Mouse (Mus musculus) gastrocnemius, postnatal 4 days (tissue): ENCODE data around the gene Sbk3. TPM values are rescaled to one million over a fixed set of nuclear protein-coding genes. Genes with fewer than 3 reads are reported as not detected.

Experiments used
- DNase-seq, 2 experiments: peaks; one replicate each; pipeline ENCODE4 v3.0.0; 2021 to 2022; ENCODE audit warnings: low spot score in 2 of 2, mixed read lengths in 2 of 2
- total RNA-seq, 2 experiments: library from RNA; stranded (reverse); gene quantifications; 2 replicates each; pipeline ENCODE4 v1.2.3; 2021

Sbk3 gene
- total RNA-seq, 2 experiments from 2014 or later = 0.13 TPM; not detected in 1

DNA sequence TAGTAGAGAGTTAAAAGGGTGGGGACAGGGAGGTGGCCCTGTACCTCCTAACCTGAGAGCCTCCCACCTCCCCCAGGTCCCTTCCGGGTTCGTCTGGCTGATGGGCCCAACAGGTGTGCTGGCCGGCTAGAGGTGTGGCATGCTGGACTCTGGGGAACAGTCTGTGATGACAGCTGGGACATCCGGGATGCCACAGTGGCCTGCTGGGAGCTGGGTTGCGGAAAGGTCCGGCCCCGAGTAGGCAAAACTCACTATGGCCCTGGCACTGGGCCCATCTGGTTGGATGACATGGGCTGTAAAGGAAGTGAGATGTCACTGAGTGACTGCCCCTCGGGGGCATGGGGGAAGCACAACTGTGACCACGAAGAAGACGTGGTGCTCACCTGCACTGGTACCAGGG, 34.1 kb downstream of the Sbk3 start:
- DNase-seq = no peak

DNA sequence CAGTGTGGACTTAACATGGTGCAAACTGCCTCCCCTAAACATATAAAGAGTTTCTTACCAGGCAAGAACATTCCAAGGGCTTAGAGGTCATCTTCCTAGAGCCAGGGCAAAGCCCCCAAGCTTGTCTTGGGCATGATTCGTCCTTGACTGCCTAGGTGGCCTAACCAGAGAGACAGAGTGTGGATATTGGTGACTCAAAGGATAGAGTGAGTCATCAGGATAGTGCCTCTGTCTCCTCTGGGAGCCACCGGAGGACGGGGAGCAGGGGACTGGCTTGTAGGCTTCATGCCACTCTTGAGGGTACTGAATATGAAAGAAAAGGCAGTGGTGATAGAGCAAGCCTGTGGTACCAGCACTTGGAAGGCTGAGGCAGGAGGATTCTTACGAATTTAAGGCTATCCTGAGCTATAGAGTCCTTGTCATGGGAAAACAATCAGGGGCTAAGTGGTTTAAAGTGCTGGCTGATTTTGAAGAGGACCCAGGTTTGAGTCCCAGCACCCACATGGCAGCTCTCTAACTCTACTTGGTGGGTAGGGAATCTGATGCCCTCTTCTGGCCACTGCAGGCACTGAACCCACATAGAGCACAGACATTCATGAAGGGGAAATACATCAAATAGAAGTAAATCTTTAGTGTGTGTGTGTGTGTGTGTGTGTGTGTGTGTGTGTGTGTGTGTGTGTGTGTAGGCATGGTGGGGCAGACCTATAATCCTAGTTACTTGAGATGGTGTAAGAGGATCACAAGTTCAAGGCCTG, 36.6 kb downstream of the Sbk3 start:
- no peak for DNase-seq

DNA sequence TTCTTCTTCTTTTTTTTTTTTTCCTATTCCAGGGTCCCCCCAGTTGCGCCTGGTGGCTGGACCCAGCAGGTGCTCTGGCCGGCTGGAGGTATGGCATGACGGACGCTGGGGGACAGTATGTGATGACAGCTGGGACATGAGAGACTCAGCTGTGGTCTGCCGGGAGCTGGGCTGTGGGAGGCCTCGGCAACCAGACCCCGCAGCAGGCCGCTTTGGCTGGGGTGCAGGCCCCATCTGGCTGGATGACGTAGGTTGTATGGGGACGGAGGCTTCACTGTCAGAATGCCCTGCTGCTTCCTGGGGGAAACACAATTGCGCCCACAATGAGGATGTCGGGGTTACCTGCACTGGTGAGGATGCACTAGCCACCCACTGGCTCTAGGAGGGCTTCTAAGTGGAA, 37.9 kb downstream of the Sbk3 start:
- peak in 1 of 2 experiments; percentile 27 for DNase-seq

DNA sequence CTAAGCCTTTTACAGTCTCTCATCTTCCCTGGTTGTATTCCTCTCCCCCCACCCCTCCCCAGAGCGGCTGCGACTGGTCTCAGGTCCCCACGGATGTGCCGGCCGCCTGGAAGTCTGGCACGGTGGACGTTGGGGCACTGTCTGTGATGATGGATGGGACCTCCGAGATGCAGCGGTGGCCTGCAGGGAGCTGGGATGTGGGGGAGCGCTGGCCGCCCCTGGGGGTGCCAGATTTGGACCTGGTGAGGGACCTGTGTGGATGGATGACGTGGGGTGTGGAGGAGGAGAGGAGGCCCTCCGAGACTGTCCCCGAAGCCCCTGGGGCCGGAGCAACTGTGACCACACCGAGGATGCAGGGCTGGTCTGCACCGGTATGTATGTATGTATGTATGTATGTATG, 42.6 kb downstream of the Sbk3 start:
- DNase-seq = no peak

DNA sequence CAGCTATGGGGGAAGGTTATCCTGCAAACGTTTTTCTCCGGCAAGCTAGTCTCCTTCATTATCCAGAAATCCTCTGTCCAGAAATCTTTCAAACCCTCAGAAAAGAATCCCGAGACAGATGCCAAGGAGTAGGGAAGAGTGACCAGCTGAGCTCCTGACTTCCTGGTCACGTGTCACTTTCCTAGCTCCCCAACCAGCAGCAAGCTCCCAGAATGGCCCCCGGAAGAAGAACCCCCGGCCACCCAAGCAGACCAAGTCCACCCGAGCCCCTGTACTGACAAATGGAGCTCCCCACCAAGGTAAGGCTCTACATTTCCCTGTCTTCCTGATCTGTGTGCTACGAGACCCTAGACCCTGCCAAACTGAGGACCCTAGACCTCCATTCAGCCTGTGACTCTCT, 43.3 kb downstream of the Sbk3 start:
- DNase-seq = no peak

DNA sequence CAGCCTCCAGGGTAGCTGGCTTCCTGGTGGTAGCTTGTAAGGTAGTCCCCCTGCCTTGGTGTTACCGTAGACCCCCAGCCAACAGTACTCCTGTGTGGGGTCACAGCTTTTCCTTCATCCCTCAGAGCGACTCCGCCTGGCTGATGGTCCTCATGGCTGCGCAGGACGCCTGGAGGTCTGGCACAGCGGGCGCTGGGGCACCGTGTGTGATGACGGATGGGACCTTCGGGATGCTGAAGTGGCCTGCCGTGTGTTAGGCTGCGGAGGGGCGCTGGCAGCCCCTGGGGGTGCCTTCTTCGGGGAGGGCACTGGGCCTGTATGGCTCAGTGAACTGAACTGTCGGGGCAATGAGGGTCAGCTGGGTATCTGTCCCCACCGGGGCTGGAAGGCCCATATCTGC, 44.1 kb downstream of the Sbk3 start:
- no peak for DNase-seq

DNA sequence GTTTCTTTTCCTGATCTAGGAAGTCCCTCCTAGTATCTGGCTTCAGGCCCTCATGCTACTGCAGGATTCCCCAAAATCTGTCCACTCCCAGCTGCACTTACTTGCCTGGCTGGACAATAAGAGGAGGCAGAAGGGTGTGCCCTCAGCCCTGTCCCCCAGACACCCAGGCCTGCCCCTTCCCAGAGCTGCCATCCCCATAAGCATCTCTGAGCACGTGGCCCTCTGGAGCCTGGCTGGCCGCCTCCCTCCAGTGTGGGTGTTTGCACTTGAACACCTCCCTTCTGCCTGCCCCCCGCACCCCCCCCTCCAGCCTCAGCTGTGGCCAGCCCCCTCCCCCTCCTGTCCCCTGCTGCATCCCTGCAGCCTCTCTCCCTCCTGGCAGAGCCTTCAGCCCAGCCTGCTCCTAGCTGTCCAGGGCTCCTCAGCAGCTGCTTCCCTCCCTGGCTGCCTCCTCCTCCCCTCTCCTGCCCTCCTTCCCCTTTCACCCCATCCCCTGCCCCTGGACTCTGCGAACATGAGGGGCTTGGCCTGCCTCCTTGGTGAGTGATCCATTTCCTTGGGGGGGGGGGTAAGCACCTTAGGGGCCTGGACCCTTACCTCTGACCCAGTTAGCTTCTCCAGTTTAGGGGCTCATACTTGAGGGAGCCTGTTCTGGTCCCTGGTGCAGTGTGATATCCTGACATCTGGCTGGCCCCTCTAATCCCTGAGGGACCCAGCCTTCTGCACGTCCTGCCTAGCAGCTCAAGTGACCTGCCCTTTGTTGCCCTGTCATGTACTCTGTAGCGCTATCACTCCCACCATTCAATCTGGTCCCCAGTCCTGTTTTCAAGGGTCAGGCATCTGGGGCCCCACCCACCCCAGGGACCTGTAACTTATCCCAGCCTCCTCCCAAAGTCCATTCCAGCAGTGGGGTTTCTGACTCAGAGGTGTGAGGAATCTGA, 45.3 kb downstream of the Sbk3 start, which contains the start of gene Ssc5d:
Gene Ssc5d (plus strand): TSS at position 345 of the 941 bp plus-strand sequence.
- peak in 1 of 2 experiments; percentile 82 for DNase-seq

DNA sequence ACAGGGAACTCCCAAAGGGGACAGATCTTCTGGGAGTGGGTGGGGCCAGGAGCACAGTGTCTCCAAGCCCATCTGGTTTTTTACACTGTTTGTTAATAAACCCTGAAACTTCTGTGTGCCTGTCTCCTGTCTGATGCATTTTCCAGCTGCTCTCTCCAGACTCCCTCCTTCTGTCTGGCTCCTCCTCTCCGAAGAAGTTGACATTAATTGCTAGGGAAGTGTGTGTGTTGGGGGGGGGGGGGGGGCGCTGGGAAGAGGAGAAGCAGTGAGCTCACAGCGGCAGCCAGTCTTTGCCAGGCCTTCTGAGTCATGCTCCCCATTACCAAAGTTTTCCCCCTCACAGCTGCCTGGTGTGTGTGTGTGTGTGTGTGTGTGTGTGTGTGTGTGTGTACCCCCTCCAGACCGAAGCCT, 46.1 kb downstream of the Sbk3 start:
- peak in 1 of 2 experiments; percentile 70 for DNase-seq

DNA sequence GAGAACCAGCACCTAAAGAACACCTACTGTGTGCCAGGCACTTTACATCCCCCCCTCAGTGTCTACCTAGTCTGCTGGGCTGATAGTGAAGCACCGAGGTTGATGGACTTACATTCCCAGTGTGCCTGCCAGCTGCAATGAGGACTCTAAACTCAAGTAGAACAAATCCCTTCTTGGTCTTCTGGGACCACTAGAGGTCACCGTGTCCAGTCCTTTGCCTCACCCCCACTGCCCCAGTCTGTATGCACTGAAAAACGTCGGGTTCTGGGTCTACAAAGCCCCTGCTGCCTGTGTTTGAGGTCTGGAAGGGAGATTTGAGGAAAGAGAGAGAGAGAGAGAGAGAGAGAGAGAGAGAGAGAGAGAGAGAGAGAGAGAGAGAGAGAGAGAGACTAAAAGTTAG, 46.5 kb downstream of the Sbk3 start:
- DNase-seq = no peak

DNA sequence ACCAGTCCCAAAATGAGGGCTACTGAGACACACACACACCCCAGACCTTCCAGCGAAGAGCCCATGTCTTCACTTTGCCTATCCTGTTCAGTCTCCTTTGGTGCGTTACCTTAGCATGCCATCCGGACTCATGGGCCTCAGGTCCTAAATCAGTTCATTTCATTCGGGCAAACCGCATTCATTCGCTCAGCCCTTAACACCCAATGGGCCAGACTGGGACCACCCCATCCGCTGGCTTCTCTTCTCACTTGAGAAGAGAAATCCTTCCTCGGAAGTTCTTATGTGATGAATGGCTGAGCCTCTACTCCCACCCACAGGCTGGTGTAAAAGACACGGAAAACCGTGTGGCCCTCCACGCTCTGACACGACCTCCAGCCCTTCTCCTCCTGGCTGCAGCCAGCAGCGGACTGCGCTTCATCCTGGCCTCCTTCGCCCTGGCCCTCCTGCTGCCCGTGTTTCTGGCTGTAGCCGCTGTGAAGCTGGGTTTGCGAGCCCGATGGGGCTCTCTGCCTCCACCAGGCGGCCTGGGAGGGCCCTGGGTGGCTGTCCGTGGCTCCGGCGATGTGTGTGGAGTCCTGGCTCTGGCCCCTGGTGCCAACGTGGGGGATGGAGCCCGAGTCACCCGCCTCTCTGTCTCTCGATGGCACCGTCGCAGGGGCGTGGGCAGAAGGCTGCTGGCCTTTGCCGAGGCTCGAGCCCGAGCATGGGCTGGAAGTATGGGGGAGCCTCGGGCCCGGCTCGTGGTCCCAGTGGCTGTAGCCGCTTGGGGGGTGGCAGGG, 47.2 kb downstream of the Sbk3 start:
- DNase-seq = peak; percentile 61 to 77

DNA sequence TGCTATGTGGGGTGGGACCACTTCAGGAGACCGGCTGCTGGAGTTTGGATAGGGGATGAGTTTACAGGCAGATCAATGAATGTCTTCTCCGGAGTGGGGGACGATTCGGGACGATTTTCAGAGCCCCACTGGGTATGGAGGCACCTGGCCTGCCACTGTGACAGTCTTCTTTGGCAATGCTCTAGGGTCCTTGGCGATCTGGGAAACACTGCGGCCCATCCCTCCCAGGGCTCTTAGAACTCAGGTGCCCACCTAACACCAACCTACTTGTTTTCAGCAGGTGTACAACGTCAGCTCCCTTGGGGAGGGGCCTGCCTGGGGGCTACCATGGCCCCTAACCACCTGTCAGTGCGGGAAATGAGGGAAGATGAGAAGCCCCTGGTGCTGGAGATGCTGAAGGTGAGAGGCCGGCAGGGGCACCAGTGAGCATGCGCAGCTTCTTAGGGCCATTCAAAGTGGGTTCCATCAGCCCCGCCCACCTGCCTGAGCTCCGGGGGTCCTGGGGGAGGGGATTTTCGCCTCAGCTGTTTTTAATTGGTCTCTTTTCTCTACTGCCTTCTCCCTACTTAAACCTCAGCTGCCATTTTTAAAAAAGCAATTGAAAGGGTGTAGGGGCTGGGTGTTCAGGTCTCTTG, 47.9 kb downstream of the Sbk3 start:
- no peak for DNase-seq

DNA sequence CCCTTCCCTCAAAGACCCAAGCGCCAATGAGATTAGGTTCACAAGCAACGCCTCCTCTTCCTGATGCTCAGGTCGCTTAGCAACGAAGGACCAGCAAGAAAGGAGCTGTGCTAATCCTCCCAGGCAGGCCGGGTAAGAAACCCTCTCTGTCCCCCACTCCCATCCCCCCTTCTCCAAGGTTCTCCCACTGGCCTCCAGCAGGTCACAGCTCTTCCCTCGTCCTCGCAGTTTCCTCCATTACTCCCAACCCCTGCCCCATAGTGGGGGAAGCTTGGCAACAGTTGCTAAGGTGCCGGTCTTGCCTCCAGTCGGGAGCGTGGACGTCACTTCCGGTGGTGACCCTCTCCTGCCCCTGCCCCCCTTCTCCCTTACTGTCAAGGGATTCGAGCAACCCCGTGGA, 48.5 kb downstream of the Sbk3 start:
- no peak for DNase-seq

DNA sequence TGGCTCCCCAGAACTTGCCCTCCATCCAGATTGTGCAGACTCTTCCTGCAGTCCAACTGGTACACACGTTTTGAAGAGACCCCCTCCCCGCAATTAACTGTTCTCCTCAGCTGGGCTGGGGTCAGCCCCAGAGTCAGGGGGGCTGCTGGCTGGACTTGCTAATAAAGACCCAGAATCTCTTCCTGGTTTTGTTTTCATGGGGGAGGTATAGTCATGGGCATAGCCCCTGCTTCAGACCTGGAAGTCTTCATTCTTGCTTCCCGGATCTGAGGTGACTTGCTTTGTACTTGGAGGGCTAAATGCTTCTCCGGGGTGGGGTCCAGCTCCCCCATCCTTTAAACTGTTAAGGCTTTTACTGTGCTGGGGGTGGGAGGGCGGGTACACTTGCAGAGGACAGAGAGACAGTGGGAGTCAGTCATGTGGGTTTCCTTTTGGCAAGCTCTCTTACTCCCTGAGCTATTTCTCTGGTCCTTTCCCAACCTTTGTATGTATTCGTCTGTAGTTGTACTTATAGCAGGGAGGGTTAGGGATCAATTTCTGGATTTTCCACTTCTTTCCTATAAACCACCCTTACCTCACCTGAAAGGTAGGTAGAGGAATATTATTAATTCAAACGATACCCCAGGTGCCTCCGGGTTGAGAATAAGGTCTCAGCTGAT, 49.0 kb downstream of the Sbk3 start, which contains the start of gene Nat14:
Gene Nat14 (plus strand): TSS at position 205 of the 659 bp plus-strand sequence.
- no peak for DNase-seq

DNA sequence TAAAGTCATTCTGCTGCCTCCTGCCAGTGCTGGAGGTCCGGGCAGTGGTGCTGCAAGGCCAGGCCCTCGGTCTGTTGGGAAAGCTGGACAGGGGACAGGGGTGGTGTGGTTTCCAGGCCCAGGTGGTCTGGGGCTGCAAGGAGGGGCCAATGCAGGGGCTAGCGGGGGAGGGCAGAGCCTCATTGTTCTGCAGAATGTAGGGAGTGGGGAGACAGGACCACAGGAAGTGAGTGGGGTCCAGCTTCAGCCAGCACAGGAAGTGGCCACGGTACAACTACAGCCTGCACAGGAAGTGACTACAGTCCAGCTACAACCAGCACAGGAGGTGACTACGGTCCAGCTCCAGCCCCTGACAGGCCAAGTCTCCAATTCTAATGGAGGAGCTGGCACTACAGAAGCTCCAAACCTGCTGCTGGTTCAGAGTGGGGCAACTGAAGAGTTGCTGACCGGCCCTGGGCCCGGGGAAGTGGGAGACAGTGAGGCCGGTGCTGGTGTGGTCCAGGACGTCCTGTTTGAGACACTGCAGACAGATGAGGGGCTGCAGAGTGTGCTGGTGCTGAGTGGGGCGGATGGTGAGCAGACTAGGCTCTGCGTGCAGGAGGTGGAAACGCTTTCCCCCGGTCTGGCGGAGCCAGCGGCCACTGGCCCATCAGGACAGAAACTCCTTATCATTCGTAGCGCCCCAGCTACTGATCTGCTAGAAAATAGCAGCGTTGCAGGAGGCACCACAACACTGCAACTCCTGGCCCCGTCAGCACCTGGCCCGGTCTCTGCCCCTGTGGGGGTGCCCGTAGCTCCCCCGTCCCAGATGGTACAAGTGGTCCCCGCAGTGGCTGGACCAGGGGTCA, 49.8 kb downstream of the Sbk3 start:
- no peak for DNase-seq

DNA sequence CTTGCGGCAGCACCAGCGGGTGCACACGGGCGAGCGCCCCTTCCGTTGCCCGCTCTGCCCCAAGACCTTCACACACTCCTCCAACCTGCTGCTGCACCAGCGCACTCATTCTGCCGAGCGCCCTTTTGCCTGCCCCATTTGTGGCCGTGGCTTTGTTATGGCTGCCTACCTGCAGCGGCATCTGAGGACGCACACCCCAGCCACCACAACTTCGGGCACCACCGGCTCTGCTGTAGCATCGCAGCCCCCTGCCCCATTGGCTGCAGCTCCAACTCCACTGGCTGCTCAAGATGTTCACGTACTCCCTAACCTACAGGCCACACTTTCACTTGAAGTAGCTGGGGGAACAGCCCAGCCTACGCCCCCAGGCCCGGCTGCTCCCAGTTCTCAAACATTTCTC, 50.5 kb downstream of the Sbk3 start:
- DNase-seq = no peak

DNA sequence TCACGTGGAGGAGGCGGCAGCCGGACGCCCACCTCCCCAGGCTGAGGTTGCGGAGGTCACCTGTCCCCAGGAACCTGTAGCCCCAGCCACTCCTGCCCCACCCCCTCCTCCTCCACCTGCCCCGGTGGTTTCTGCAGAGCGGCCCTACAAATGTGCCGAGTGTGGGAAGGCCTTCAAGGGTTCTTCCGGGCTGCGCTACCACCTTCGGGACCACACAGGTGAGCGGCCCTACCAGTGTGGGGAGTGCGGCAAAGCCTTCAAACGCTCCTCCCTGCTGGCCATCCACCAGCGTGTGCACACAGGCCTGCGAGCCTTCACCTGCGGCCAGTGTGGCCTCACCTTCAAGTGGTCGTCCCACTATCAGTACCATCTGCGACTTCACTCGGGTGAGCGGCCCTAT, 51.0 kb downstream of the Sbk3 start:
- no peak for DNase-seq

DNA sequence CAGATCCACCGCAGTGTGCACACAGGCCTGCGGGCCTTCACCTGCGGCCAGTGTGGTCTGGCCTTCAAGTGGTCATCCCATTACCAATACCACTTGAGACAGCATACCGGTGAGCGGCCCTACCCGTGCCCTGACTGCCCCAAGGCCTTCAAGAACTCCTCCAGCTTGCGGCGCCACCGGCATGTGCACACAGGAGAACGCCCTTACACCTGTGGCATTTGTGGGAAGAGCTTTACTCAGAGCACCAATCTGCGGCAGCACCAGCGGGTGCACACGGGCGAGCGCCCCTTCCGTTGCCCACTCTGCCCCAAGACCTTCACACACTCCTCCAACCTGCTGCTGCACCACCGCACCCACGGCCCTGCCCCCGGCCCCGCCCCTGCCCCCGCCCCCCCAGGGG, 51.9 kb downstream of the Sbk3 start:
- no peak for DNase-seq

DNA sequence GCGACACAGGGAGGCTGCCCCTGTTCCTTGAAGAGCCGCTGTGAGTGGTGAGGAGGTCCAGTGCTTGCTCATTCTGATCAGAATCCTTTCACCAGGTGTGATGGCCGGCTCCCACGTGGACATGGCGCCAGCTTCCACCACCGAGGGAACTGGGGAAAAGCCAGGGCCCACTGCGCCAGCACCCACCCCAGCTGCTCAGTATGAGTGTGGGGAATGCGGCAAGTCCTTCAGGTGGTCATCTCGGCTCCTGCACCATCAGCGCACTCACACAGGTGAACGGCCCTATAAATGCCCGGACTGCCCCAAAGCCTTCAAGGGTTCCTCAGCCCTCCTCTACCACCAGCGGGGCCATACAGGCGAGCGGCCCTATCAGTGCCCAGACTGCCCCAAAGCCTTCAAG, 52.3 kb downstream of the Sbk3 start:
- no peak for DNase-seq

DNA sequence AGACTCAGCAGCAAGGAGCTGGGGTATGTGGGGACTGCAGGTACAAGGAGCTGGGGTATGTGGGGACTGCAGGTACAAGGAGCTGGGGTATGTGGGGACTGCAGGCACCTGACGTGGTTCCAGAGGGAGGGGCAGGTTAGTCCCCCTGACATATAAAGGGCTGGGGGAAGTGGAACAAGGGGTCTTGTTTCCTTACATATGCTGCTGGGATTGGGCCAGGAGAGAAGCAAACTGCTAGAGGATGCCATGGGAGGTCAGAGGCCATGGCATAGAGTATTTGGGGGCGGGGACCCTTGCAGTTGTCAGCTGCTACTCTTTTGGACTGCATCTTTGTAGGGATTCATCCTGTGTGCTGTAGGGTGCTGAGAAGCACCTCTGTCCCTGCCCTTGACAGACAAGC, 53.5 kb downstream of the Sbk3 start:
- DNase-seq = no peak
